In the genomic region with DNA sequence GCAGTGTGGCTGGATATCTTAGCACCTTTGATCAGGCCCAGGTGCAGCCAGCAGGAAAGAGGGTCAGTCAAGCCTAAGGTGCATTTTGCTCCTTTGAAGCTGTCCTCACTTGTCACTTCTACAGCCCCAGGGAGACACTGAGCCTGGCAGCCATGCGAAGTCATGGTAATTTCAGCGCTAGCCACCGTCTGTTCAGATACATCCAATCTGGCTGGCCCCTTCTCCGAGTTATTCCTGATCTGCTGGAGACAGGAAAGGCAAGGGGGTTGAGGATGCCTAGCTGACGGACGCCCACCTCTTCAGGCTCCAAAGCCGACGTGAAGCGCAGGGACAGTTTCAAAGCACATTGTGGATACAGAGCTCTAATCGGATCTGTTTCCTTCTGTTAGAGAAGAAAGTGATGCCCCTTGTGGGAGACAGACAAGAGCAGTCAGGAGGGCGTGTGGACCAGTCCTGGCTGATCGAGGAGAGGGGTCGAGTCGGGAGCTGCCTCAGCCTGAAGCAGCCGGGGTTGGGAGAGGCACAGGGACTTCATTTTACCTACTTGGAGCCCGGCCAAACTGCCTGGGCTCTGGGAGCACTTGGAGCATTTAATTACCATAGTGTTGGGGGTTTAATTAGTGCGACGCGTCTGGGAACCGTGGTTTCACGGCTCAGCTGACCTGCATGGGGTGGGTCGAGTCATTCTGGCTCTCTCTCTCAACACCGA, we compare ENCODE assay signal across 8 mouse cellular contexts. TPM values are rescaled to one million over a fixed set of nuclear protein-coding genes. Genes with fewer than 3 reads are reported as not detected.
DNase-seq lines count a peak whose midpoint lies in the region; ATAC-seq lines count a peak whose summit lies in the region.

No protein-coding gene starts in this region.

- ATAC-seq in frontal cortex, adult (ENCODE audit: low TSS enrichment) = peak; percentile 50
- ATAC-seq in forebrain, embryonic 16.5 days = peak; percentile 78
- no peak for ATAC-seq in liver, embryonic 16.5 days (ENCODE audit: low read depth)
- no peak for ATAC-seq in stomach, embryonic 16.5 days (ENCODE audit: insufficient read depth, low FRiP score)
- ATAC-seq in megakaryocyte progenitor cell, adult 5-6 weeks (replicated peaks; ENCODE audit: poor library complexity) = no peak

- no peak overlapping the region for H3K4me3 ChIP-seq in forebrain, embryonic 16.5 days (replicated peaks; ENCODE audit: low read length)
- no peak overlapping the region for H3K4me3 ChIP-seq in liver, embryonic 16.5 days (ENCODE audit: low read depth, low read length)
- H3K4me3 ChIP-seq in stomach, embryonic 16.5 days (replicated peaks; ENCODE audit: low read length) = no peak overlapping the region; the same call in none of the 2 replicates

- H3K36me3 ChIP-seq in forebrain, embryonic 16.5 days (ENCODE audit: control insufficient read depth, insufficient read depth) = no peaks in the 10 kb centered on the region
- no peaks in the 10 kb centered on the region for H3K36me3 ChIP-seq in liver, embryonic 16.5 days (ENCODE audit: control insufficient read depth, insufficient read depth)
- H3K36me3 ChIP-seq in stomach, embryonic 16.5 days (ENCODE audit: control insufficient read depth, insufficient read depth, low read length) = no peaks in the 10 kb centered on the region

- H3K9ac ChIP-seq in forebrain, embryonic 16.5 days (replicated peaks; ENCODE audit: low read depth, low read length) = no peak overlapping the region
- no peak overlapping the region; the same call in none of the 2 replicates for H3K9ac ChIP-seq in liver, embryonic 16.5 days (ENCODE audit: low read depth, low read length)
- peak overlapping the region; percentile 48 for H3K9ac ChIP-seq in stomach, embryonic 16.5 days (ENCODE audit: low read length)

- no peak overlapping the region for H3K27ac ChIP-seq in forebrain, embryonic 16.5 days (ENCODE audit: low read length)
- peak overlapping the region; percentile 65 for H3K27ac ChIP-seq in liver, embryonic 16.5 days (ENCODE audit: low read length)
- peak overlapping the region; percentile 84 for H3K27ac ChIP-seq in stomach, embryonic 16.5 days (ENCODE audit: low read length)

- DNase-seq in frontal cortex, postnatal 25 days (ENCODE audit: low spot score in 2 of 2) = no peak
- peak; percentile 50 for DNase-seq in ZHBTc4 (ENCODE audit: low read depth, low spot score)
- DNase-seq in kidney, adult 8-10 months = peak; percentile 70 to 74

- H3K9me3 ChIP-seq in forebrain, embryonic 16.5 days (ENCODE audit: control insufficient read depth, low read length) = no peaks in the 10 kb centered on the region
- H3K9me3 ChIP-seq in liver, embryonic 16.5 days (replicated peaks; ENCODE audit: control insufficient read depth, low read length) = no peaks in the 10 kb centered on the region
- H3K9me3 ChIP-seq in stomach, embryonic 16.5 days (replicated peaks; ENCODE audit: control insufficient read depth, low read length) = no peaks in the 10 kb centered on the region

- H3K4me2 ChIP-seq in forebrain, embryonic 16.5 days (ENCODE audit: low read length) = peak overlapping the region; percentile 34
- H3K4me2 ChIP-seq in liver, embryonic 16.5 days (ENCODE audit: low read depth, low read length) = 0 out of 2 replicates have a peak overlapping the region, but pooled peaks have one; percentile 2
- H3K4me2 ChIP-seq in stomach, embryonic 16.5 days (ENCODE audit: low read depth, low read length) = peak overlapping the region; percentile 34

- H3K27me3 ChIP-seq in forebrain, embryonic 16.5 days (replicated peaks; ENCODE audit: control insufficient read depth, insufficient read depth, low read length) = 0 out of 2 replicates have a peak, but pooled peaks cover 5% of the 10 kb centered on the region
- H3K27me3 ChIP-seq in liver, embryonic 16.5 days (ENCODE audit: control insufficient read depth, insufficient read depth, low read depth, low read length) = no peaks in the 10 kb centered on the region
- no peaks in the 10 kb centered on the region for H3K27me3 ChIP-seq in stomach, embryonic 16.5 days (ENCODE audit: control insufficient read depth, insufficient read depth, low read length)

- H3K4me1 ChIP-seq in forebrain, embryonic 16.5 days (replicated peaks; ENCODE audit: control insufficient read depth, insufficient read depth, low read length) = peaks cover 18% of the 10 kb centered on the region
- peaks cover 75% of the 10 kb centered on the region for H3K4me1 ChIP-seq in liver, embryonic 16.5 days (ENCODE audit: control insufficient read depth, low read depth, low read length)
- H3K4me1 ChIP-seq in stomach, embryonic 16.5 days (ENCODE audit: control insufficient read depth, insufficient read depth, low read length) = peaks cover 43% of the 10 kb centered on the region

- WGBS in forebrain, embryonic 16.5 days = 6% methylated on average over 23 of the region's 23 CpGs
- WGBS in liver, embryonic 16.5 days (ENCODE audit: insufficient replicate concordance) = 49% methylated on average over 23 of the region's 23 CpGs
- 26% methylated on average over 23 of the region's 23 CpGs for WGBS in stomach, embryonic 16.5 days

RNA-seq across cellular contexts. Expression of gene Piezo1, which starts 27.3 kb away (rescaled TPM):
- polyA plus RNA-seq in forebrain, embryonic 16.5 days (2015; fragmentation: Nextera tagmentation; extraction: Ambion mirVana) = 1.9 and 3.4 TPM in 2 replicates
- polyA plus RNA-seq in liver, embryonic 16.5 days (2015; fragmentation: Nextera tagmentation; extraction: Ambion mirVana) = 11.3 and 15.5 TPM in 2 replicates
- 13.5 and 18.9 TPM in 2 replicates for polyA plus RNA-seq in stomach, embryonic 16.5 days (2015; fragmentation: Nextera tagmentation; extraction: Ambion mirVana)
- total RNA-seq in megakaryocyte progenitor cell, adult 5-6 weeks (2015) = 25.8 and 38.5 TPM in 2 replicates
- 15.5 and 22.3 TPM in 2 replicates for total RNA-seq in megakaryocyte progenitor cell, adult 5-6 weeks (2017)

RNA-seq across cellular contexts. Expression of gene Cdt1, which starts 44.0 kb away (rescaled TPM):
- 12.0 and 13.9 TPM in 2 replicates for polyA plus RNA-seq in forebrain, embryonic 16.5 days (2015; fragmentation: Nextera tagmentation; extraction: Ambion mirVana)
- 34.7 and 41.1 TPM in 2 replicates for polyA plus RNA-seq in liver, embryonic 16.5 days (2015; fragmentation: Nextera tagmentation; extraction: Ambion mirVana)
- polyA plus RNA-seq in stomach, embryonic 16.5 days (2015; fragmentation: Nextera tagmentation; extraction: Ambion mirVana) = 28.4 and 28.5 TPM in 2 replicates
- total RNA-seq in megakaryocyte progenitor cell, adult 5-6 weeks (2015) = 52.4 and 62.0 TPM in 2 replicates
- total RNA-seq in megakaryocyte progenitor cell, adult 5-6 weeks (2017) = 40.8 and 49.6 TPM in 2 replicates

RNA-seq across cellular contexts. Expression of gene Ctu2, which starts 47.9 kb away (rescaled TPM):
- 72.5 and 87.3 TPM in 2 replicates for polyA plus RNA-seq in forebrain, embryonic 16.5 days (2015; fragmentation: Nextera tagmentation; extraction: Ambion mirVana)
- 9.6 and 12.7 TPM in 2 replicates for polyA plus RNA-seq in liver, embryonic 16.5 days (2015; fragmentation: Nextera tagmentation; extraction: Ambion mirVana)
- polyA plus RNA-seq in stomach, embryonic 16.5 days (2015; fragmentation: Nextera tagmentation; extraction: Ambion mirVana) = 39.8 TPM in 2 replicates
- 17.3 and 26.8 TPM in 2 replicates for total RNA-seq in megakaryocyte progenitor cell, adult 5-6 weeks (2015)
- total RNA-seq in megakaryocyte progenitor cell, adult 5-6 weeks (2017) = 11.2 and 14.9 TPM in 2 replicates

RNA-seq across cellular contexts. Expression of gene Rnf166, which starts 47.9 kb away (rescaled TPM):
- 39.6 and 41.8 TPM in 2 replicates for polyA plus RNA-seq in forebrain, embryonic 16.5 days (2015; fragmentation: Nextera tagmentation; extraction: Ambion mirVana)
- polyA plus RNA-seq in liver, embryonic 16.5 days (2015; fragmentation: Nextera tagmentation; extraction: Ambion mirVana) = 12.7 and 14.0 TPM in 2 replicates
- polyA plus RNA-seq in stomach, embryonic 16.5 days (2015; fragmentation: Nextera tagmentation; extraction: Ambion mirVana) = 31.3 and 36.4 TPM in 2 replicates
- 26.6 and 33.3 TPM in 2 replicates for total RNA-seq in megakaryocyte progenitor cell, adult 5-6 weeks (2015)
- total RNA-seq in megakaryocyte progenitor cell, adult 5-6 weeks (2017) = 32.8 and 33.2 TPM in 2 replicates

RNA-seq across cellular contexts. Expression of gene Aprt, which starts 52.9 kb away (rescaled TPM):
- 184 and 204 TPM in 2 replicates for polyA plus RNA-seq in forebrain, embryonic 16.5 days (2015; fragmentation: Nextera tagmentation; extraction: Ambion mirVana)
- polyA plus RNA-seq in liver, embryonic 16.5 days (2015; fragmentation: Nextera tagmentation; extraction: Ambion mirVana) = 196 and 204 TPM in 2 replicates
- 335 and 345 TPM in 2 replicates for polyA plus RNA-seq in stomach, embryonic 16.5 days (2015; fragmentation: Nextera tagmentation; extraction: Ambion mirVana)
- 258 and 268 TPM in 2 replicates for total RNA-seq in megakaryocyte progenitor cell, adult 5-6 weeks (2015)
- 117 and 152 TPM in 2 replicates for total RNA-seq in megakaryocyte progenitor cell, adult 5-6 weeks (2017)

Comparison
In these comparisons a context has a peak if more than half of its experiments do, and no peak if none do; other contexts are left out.
1. ATAC-seq: peak in frontal cortex, adult (single experiment) and forebrain, embryonic 16.5 days (single experiment); none in liver, embryonic 16.5 days (single experiment), stomach, embryonic 16.5 days (single experiment) and megakaryocyte progenitor cell, adult 5-6 weeks (single experiment).
2. DNase-seq: peak in ZHBTc4 (single experiment) and kidney, adult 8-10 months (2 of 2); none in frontal cortex, postnatal 25 days (0 of 2).
3. Peak in every context shown above with its lines, with median percentiles within 50 percentile points of each other: H3K4me2 ChIP-seq.